Mouse (Mus musculus) midbrain, embryonic 13.5 days (tissue): ENCODE measurements at regions not wholly inside any gene's neighbourhood (a gene's known extent, or its start where the extent isn't known, plus 50 kb on each side); places are given as distances from the start of the nearest gene placed in this dataset.

Source experiments
- ATAC-seq: fragments of 200-750 bp; cut with Nextera tagmentation; 2 replicates; pipeline ENCODE4 v1.8.0; 2017; ENCODE audit warnings: mild to moderate bottlenecking, moderate TSS enrichment, moderate library complexity
- H3K27ac ChIP-seq: fragments of 300-500 bp; sonication (generic); 2 replicates; pipeline ENCODE4 v1.5.1; 2015; ENCODE audit warnings: inconsistent platforms, mild to moderate bottlenecking, moderate library complexity
- H3K27me3 ChIP-seq: fragments of 300-500 bp; sonication (generic); 2 replicates; pipeline ENCODE4 v1.6.1; 2015; ENCODE audit warnings: mild to moderate bottlenecking, inconsistent platforms
- H3K36me3 ChIP-seq: fragments of 300-500 bp; sonication (generic); 2 replicates; pipeline ENCODE4 v1.6.1; 2015; ENCODE audit warnings: mild to moderate bottlenecking, inconsistent platforms
- H3K4me1 ChIP-seq: fragments of 300-500 bp; sonication (generic); replicated peaks from 2 replicates; pipeline ENCODE4 v1.6.1; 2015; ENCODE audit warnings: inconsistent platforms
- H3K4me2 ChIP-seq: fragments of 300-500 bp; sonication (generic); replicated peaks from 2 replicates; pipeline ENCODE4 v1.6.1; 2015; ENCODE audit warnings: moderate library complexity, mild to moderate bottlenecking, inconsistent platforms
- H3K4me3 ChIP-seq: fragments of 300-500 bp; sonication (generic); replicated peaks from 2 replicates; pipeline ENCODE4 v1.5.1; 2015; ENCODE audit warnings: mild to moderate bottlenecking, inconsistent platforms
- H3K9ac ChIP-seq: fragments of 300-500 bp; sonication (generic); replicated peaks from 2 replicates; pipeline ENCODE4 v1.6.1; 2015; ENCODE audit warnings: mild to moderate bottlenecking, inconsistent platforms
- H3K9me3 ChIP-seq: fragments of 300-500 bp; sonication (generic); 2 replicates; pipeline ENCODE4 v1.6.1; 2016; ENCODE audit warnings: mild to moderate bottlenecking, inconsistent platforms
- WGBS: fragments of 180-500 bp; shearing (Covaris S2); methylation state at CpG from one replicate; pipeline ENCODE4 v1.1.7; 2015; 5-methylcytosine and 5-hydroxymethylcytosine counted together

- 87% methylated on average over 6 of the region's 6 CpGs for WGBS
- ATAC-seq = no peak
Measured at GRCm38 (mm10) chr3:144270206-144270605, 65.2 kb upstream of the Lmo4 start.

DNA sequence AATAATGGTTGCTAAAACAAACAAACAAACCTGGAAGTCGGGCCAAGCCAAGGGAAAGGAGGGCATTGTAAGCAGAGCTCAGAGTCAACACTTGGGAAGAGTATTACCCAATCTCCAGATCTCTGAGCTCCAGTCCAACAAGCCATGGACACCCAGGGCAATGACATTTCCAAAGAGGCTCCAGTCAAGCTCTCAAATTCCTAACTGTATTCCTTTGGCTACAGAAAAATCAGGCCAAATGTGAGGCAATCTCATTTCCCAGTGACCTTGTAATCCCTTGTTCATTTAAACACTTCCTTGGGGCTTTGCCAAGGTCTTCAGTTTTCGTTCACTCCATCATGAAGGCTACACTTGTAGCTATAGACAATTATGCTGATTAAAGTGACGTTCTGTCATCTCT is 59.5 kb upstream of the Lmo4 start:
- no peak for ATAC-seq
- H3K27me3 ChIP-seq = no peaks in the 10 kb centered on the region
- H3K9ac ChIP-seq = no peak overlapping the region
- H3K36me3 ChIP-seq = no peaks in the 10 kb centered on the region
- H3K27ac ChIP-seq = no peak overlapping the region
- no peak overlapping the region for H3K4me3 ChIP-seq
- no peak overlapping the region for H3K4me2 ChIP-seq
- WGBS = 70% methylated on average over 3 of the region's 3 CpGs
- H3K9me3 ChIP-seq = no peaks in the 10 kb centered on the region
- H3K4me1 ChIP-seq = no peaks in the 10 kb centered on the region

More at GRCm38 (mm10) chr3:144270206-144270605, 65.2 kb upstream of the Lmo4 start:
- no peak overlapping the region for H3K9ac ChIP-seq
- H3K4me2 ChIP-seq = no peak overlapping the region
- no peaks in the 10 kb centered on the region for H3K27me3 ChIP-seq
- H3K9me3 ChIP-seq = no peaks in the 10 kb centered on the region
- no peaks in the 10 kb centered on the region for H3K36me3 ChIP-seq
- H3K4me1 ChIP-seq = no peaks in the 10 kb centered on the region
- no peak overlapping the region for H3K4me3 ChIP-seq
- no peak overlapping the region for H3K27ac ChIP-seq

- H3K9ac ChIP-seq = no peak overlapping the region
- peaks cover 6% of the 10 kb centered on the region for H3K4me1 ChIP-seq
- H3K4me3 ChIP-seq = no peak overlapping the region
- no peak overlapping the region for H3K4me2 ChIP-seq
- 87% methylated on average over 2 of the region's 2 CpGs for WGBS
- H3K27ac ChIP-seq = no peak overlapping the region
- H3K9me3 ChIP-seq = no peaks in the 10 kb centered on the region
- no peaks in the 10 kb centered on the region for H3K27me3 ChIP-seq
- H3K36me3 ChIP-seq = no peaks in the 10 kb centered on the region
- ATAC-seq = no peak
Measured at GRCm38 (mm10) chr3:144260886-144261285, 55.9 kb upstream of the Lmo4 start.

- no peaks in the 10 kb centered on the region for H3K9me3 ChIP-seq
- no peaks in the 10 kb centered on the region for H3K36me3 ChIP-seq
- whole genome bisulfite sequencing = 73% methylated on average over 6 of the region's 6 CpGs
- no peaks in the 10 kb centered on the region for H3K27me3 ChIP-seq
- H3K27ac ChIP-seq = no peak overlapping the region
- H3K4me3 ChIP-seq = no peak overlapping the region
- H3K9ac ChIP-seq = no peak overlapping the region
- H3K4me2 ChIP-seq = no peak overlapping the region
- ATAC-seq = 0 out of 2 replicates have a peak, but pooled peaks have one; percentile 50
- H3K4me1 ChIP-seq = peaks cover 6% of the 10 kb centered on the region
Measured at GRCm38 (mm10) chr3:144257714-144258517, 52.9 kb upstream of the Lmo4 start.

DNA sequence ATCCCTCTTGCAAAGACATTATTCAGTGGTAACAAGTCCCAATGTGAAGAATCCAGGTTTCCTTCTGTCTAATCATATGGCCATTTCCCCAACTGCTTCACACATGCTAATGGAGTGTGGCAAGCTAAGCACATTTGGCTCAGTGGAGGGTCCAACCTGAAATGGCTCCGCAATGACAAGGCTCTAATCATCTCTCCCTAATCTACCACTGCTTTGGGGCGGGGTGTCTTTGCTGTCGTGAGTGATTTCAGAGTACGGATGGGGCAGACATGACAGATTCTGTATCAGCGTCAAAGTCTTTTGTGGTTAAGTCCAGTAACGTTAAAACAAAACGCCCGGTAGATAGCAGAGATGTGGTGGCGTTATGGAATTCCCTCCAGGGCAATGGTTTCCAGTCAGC is 52.2 kb upstream of the Lmo4 start:
- no peak overlapping the region for H3K27ac ChIP-seq
- 81% methylated on average over 9 of the region's 9 CpGs for WGBS
- H3K9ac ChIP-seq = no peak overlapping the region
- no peaks in the 10 kb centered on the region for H3K9me3 ChIP-seq
- peaks cover 6% of the 10 kb centered on the region for H3K4me1 ChIP-seq
- H3K4me3 ChIP-seq = no peak overlapping the region
- no peaks in the 10 kb centered on the region for H3K27me3 ChIP-seq
- no peak for ATAC-seq
- no peaks in the 10 kb centered on the region for H3K36me3 ChIP-seq
- H3K4me2 ChIP-seq = no peak overlapping the region

DNA sequence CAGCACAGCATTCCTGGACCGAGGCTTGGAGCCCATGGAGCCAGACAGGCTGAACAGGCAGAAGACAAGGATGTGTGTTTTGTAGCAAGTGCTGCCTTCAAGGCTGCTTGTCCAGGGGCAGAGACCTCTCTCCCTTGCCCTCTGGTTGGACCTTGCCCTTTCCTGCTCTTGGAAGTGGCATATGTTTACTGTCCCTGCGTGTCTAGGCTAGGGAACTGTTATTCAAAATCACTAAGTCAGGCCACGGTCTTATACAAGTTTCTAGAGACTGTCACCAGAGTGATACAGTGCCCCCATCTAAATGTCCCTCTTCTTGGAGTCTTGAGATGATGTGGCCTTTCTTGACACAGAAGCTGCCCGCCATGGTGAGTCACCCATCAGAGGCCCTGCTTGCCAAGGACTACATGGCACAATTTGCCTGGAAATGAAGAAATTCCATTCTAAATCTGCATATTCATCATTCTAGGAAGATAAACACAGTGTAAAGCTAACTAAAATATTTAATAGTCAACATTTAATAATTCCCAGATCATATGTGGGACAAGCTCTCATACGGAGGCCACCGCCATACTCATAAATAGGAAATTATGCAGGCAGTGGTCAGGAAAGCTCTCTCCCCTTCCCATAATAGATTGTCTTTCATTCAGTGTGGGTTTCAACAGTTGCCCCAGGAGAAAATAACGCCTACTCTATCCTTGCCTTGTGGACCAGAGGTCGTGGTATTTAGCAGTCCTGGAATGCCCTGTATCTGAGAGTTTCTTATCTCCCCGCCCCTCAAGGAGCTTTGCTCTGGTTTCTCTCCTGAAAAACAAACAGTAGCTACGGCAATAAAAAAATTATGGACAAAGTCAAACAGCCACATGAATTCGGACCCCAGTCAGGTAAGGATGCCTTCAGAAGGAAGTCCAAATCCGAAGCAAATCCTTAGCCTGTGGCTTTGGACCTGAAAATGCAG is 50.9 kb upstream of the Lmo4 start:
- no peaks in the 10 kb centered on the region for H3K9me3 ChIP-seq
- H3K4me2 ChIP-seq = no peak overlapping the region
- no peaks in the 10 kb centered on the region for H3K36me3 ChIP-seq
- WGBS = 85% methylated on average over 12 of the region's 12 CpGs
- H3K27me3 ChIP-seq = no peaks in the 10 kb centered on the region
- H3K27ac ChIP-seq = no peak overlapping the region
- peaks cover 6% of the 10 kb centered on the region for H3K4me1 ChIP-seq
- no peak for ATAC-seq
- no peak overlapping the region for H3K4me3 ChIP-seq
- no peak overlapping the region for H3K9ac ChIP-seq
